Mouse (Mus musculus) cortical plate, adult 2 months (tissue): ENCODE measurements around the gene Palld. TPM values are rescaled to one million over a fixed set of nuclear protein-coding genes. Genes with fewer than 3 reads are reported as not detected.

Experiments
- H3K27ac ChIP-seq: fragments of 200-500 bp; 2 replicates; pipeline ENCODE4 v1.5.1; 2012; ENCODE audit warnings: low read length, control low read depth, inconsistent platforms; ENCODE audit not compliant: insufficient read depth
- H3K4me1 ChIP-seq: fragments of 200-500 bp; 2 replicates; pipeline ENCODE4 v1.6.1; 2011; ENCODE audit warnings: low read length; ENCODE audit not compliant: control insufficient read depth, insufficient read depth
- H3K4me3 ChIP-seq: fragments of 200-500 bp; 2 replicates; pipeline ENCODE4 v1.5.1; 2011; ENCODE audit warnings: mild to moderate bottlenecking, low read length, control low read depth; ENCODE audit not compliant: insufficient read depth
- CTCF ChIP-seq: fragments of 200-500 bp; IDR thresholded peaks from 2 replicates; pipeline ENCODE4 v1.5.1; 2011; ENCODE audit warnings: mild to moderate bottlenecking, control low read depth, low read length; ENCODE audit not compliant: insufficient read depth; ENCODE audit errors: extremely low read depth
- POLR2A ChIP-seq: fragments of 200-500 bp; IDR thresholded peaks from 2 replicates; pipeline ENCODE4 v1.6.1; 2011; ENCODE audit warnings: mild to moderate bottlenecking, low read length, control low read depth; ENCODE audit not compliant: insufficient read depth; ENCODE audit errors: extremely low read depth
- polyA plus RNA-seq: library from polyadenylated mRNA; depleted of rRNA; stranded (reverse); fragments of >200 nt; gene quantifications from 2 replicates; pipeline ENCODE4 v1.2.3, GENCODE M21; 2012

Palld gene
- polyA plus RNA-seq, 1 experiment: 3.5 TPM

- H3K4me1 ChIP-seq: no peaks in the 10 kb centered on the region
- H3K27ac ChIP-seq: no peak overlapping the region
- TF ChIP-seq POLR2A (no peak), CTCF (no peak)
- H3K4me3 ChIP-seq: no peak overlapping the region
Measured at GRCm38 (mm10) chr8:61535472-61535871, 367.0 kb downstream of the Palld start.

GRCm38 (mm10) chr8:61533356-61533926, 369.0 kb downstream of the Palld start:
- Histone ChIP-seq H3K4me3 (no peak overlapping the region), H3K27ac (no peak overlapping the region), H3K4me1 (no peaks in the 10 kb centered on the region)
- no peak for TF ChIP-seq POLR2A
- TF ChIP-seq CTCF: no peak

GRCm38 (mm10) chr8:61532831-61533230, 369.7 kb downstream of the Palld start:
- Histone ChIP-seq H3K4me3 (no peak overlapping the region), H3K4me1 (no peaks in the 10 kb centered on the region), H3K27ac (no peak overlapping the region)
- TF ChIP-seq POLR2A (no peak), CTCF (no peak)

- no peak overlapping the region for H3K4me3 ChIP-seq
- H3K27ac ChIP-seq: no peak overlapping the region
- TF ChIP-seq CTCF (peak; percentile 51), POLR2A (no peak)
- no peaks in the 10 kb centered on the region for H3K4me1 ChIP-seq
Measured at GRCm38 (mm10) chr8:61531944-61532795, 370.3 kb downstream of the Palld start.

- no peak overlapping the region for H3K27ac ChIP-seq
- no peak overlapping the region for H3K4me3 ChIP-seq
- TF ChIP-seq POLR2A (no peak), CTCF (no peak)
- no peaks in the 10 kb centered on the region for H3K4me1 ChIP-seq
Measured at GRCm38 (mm10) chr8:61528642-61529041, 373.8 kb downstream of the Palld start.

GRCm38 (mm10) chr8:61528197-61528596, 374.3 kb downstream of the Palld start:
- Histone ChIP-seq H3K4me3 (no peak overlapping the region), H3K27ac (no peak overlapping the region), H3K4me1 (no peaks in the 10 kb centered on the region)
- no peak for TF ChIP-seq POLR2A
- no peak for TF ChIP-seq CTCF

- TF ChIP-seq POLR2A: no peak
- TF ChIP-seq CTCF: no peak
- no peak overlapping the region for H3K4me3 ChIP-seq
- no peaks in the 10 kb centered on the region for H3K4me1 ChIP-seq
- H3K27ac ChIP-seq: no peak overlapping the region
Measured at GRCm38 (mm10) chr8:61527037-61527436, 375.5 kb downstream of the Palld start.

- H3K4me3 ChIP-seq: no peak overlapping the region
- TF ChIP-seq CTCF (no peak), POLR2A (no peak)
- no peaks in the 10 kb centered on the region for H3K4me1 ChIP-seq
- no peak overlapping the region for H3K27ac ChIP-seq
Measured at GRCm38 (mm10) chr8:61522132-61522531, 380.4 kb downstream of the Palld start.

GRCm38 (mm10) chr8:61517502-61518185, 384.8 kb downstream of the Palld start:
- Histone ChIP-seq H3K27ac (no peak overlapping the region), H3K4me3 (no peak overlapping the region)
- TF ChIP-seq CTCF: no peak
- TF ChIP-seq POLR2A: no peak

More at GRCm38 (mm10) chr8:61517502-61518185, 384.8 kb downstream of the Palld start:
- H3K4me1 ChIP-seq: no peaks in the 10 kb centered on the region
